Mouse (Mus musculus) heart, embryonic 12.5 days (tissue): ENCODE data around the gene Wsb2. TPM values are rescaled to one million over a fixed set of nuclear protein-coding genes. Genes with fewer than 3 reads are reported as not detected.

Experiments used
- ATAC-seq: fragments of 200-750 bp; cut with Nextera tagmentation; 2 replicates; pipeline ENCODE4 v1.8.0; 2017; ENCODE audit warnings: moderate TSS enrichment, moderate library complexity; ENCODE audit not compliant: insufficient number of reproducible peaks, low FRiP score
- H3K27ac ChIP-seq: fragments of 300-500 bp; sonication (generic); 2 replicates; pipeline ENCODE4 v1.5.1; 2016; ENCODE audit warnings: mild to moderate bottlenecking, moderate library complexity; ENCODE audit not compliant: poor library complexity, severe bottlenecking
- H3K27me3 ChIP-seq: fragments of 300-500 bp; sonication (generic); replicated peaks from 2 replicates; pipeline ENCODE4 v1.6.1; 2016; ENCODE audit warnings: mild to moderate bottlenecking, moderate library complexity
- H3K36me3 ChIP-seq: fragments of 300-500 bp; sonication (generic); 2 replicates; pipeline ENCODE4 v1.6.1; 2016; ENCODE audit warnings: mild to moderate bottlenecking, moderate library complexity
- H3K4me1 ChIP-seq: fragments of 300-500 bp; sonication (generic); replicated peaks from 2 replicates; pipeline ENCODE4 v1.6.1; 2016; ENCODE audit warnings: mild to moderate bottlenecking
- H3K4me2 ChIP-seq: fragments of 300-500 bp; sonication (generic); 2 replicates; pipeline ENCODE4 v1.6.1; 2016; ENCODE audit warnings: mild to moderate bottlenecking, moderate library complexity
- H3K4me3 ChIP-seq: fragments of 300-500 bp; sonication (generic); 2 replicates; pipeline ENCODE4 v1.5.1; 2016; ENCODE audit warnings: mild to moderate bottlenecking
- H3K9ac ChIP-seq: fragments of 300-500 bp; sonication (generic); 2 replicates; pipeline ENCODE4 v1.6.1; 2016; ENCODE audit warnings: mild to moderate bottlenecking, moderate library complexity
- H3K9me3 ChIP-seq: fragments of 300-500 bp; sonication (generic); replicated peaks from 2 replicates; pipeline ENCODE4 v1.6.1; 2016; ENCODE audit warnings: mild to moderate bottlenecking, moderate library complexity
- WGBS: fragments of 180-500 bp; shearing (Covaris S2); methylation state at CpG from one replicate; pipeline ENCODE4 v1.1.7; 2016; 5-methylcytosine and 5-hydroxymethylcytosine counted together
- polyA plus RNA-seq: library from polyadenylated mRNA; unstranded; fragments of >200 nt; fragmentation: Nextera tagmentation; extraction: Ambion mirVana; gene quantifications from 2 replicates; pipeline ENCODE4 v1.2.1, GENCODE M21; 2016

Gene Wsb2
- polyA plus RNA-seq, 1 experiment from 2014 or later = 96.8 TPM

GRCm38 (mm10) chr5:117357478-117358247, 559 bp downstream of the Wsb2 start:
- WGBS = under 1% methylated on average over 42 of the region's 49 CpGs
- no peaks in the 10 kb centered on the region for H3K9me3 ChIP-seq
- H3K4me1 ChIP-seq = peaks cover 59% of the 10 kb centered on the region
- H3K9ac ChIP-seq = peak overlapping the region; percentile 96
- no peaks in the 10 kb centered on the region for H3K27me3 ChIP-seq
- H3K36me3 ChIP-seq = peaks cover 3% of the 10 kb centered on the region; the same call in 1 of the 2 replicates
- ATAC-seq = peak; percentile 39
- H3K4me3 ChIP-seq = peak overlapping the region; percentile 94
- peak overlapping the region; percentile 88 for H3K4me2 ChIP-seq
- peak overlapping the region; percentile 98 for H3K27ac ChIP-seq

GRCm38 (mm10) chr5:117358248-117358630, 1.1 kb downstream of the Wsb2 start:
- Histone ChIP-seq H3K27ac (peak overlapping the region; percentile 98), H3K4me2 (peak overlapping the region; percentile 88), H3K36me3 (no peaks in the 10 kb centered on the region), H3K4me1 (peaks cover 65% of the 10 kb centered on the region), H3K4me3 (peak overlapping the region; percentile 94), H3K9me3 (no peaks in the 10 kb centered on the region), H3K9ac (peak overlapping the region; percentile 96), H3K27me3 (no peaks in the 10 kb centered on the region)
- no peak for ATAC-seq
- WGBS = 6% methylated on average over 6 of the region's 6 CpGs

GRCm38 (mm10) chr5:117358725-117359124, 1.6 kb downstream of the Wsb2 start:
- no peak for ATAC-seq
- no peak overlapping the region for H3K9ac ChIP-seq

GRCm38 (mm10) chr5:117359497-117360227, 2.6 kb downstream of the Wsb2 start:
- 37% methylated on average over 7 of the region's 7 CpGs for WGBS
- peak overlapping the region; percentile 1; the same call in 1 of the 2 replicates for H3K4me3 ChIP-seq
- no peaks in the 10 kb centered on the region for H3K27me3 ChIP-seq
- H3K4me1 ChIP-seq = peaks cover 78% of the 10 kb centered on the region
- no peaks in the 10 kb centered on the region for H3K9me3 ChIP-seq
- H3K27ac ChIP-seq = peak overlapping the region; percentile 85
- no peak for ATAC-seq
- peak overlapping the region; percentile 50 for H3K4me2 ChIP-seq
- 0 out of 2 replicates have a peak overlapping the region, but pooled peaks have one; percentile 14 for H3K9ac ChIP-seq
- H3K36me3 ChIP-seq = peaks cover 14% of the 10 kb centered on the region

More at GRCm38 (mm10) chr5:117358725-117359124, 1.6 kb downstream of the Wsb2 start:
- H3K4me2 ChIP-seq = peak overlapping the region; percentile 16; the same call in 1 of the 2 replicates
- no peak overlapping the region for H3K27ac ChIP-seq
- peaks cover 70% of the 10 kb centered on the region for H3K4me1 ChIP-seq
- peaks cover 5% of the 10 kb centered on the region for H3K36me3 ChIP-seq
- H3K4me3 ChIP-seq = no peak overlapping the region
- H3K9me3 ChIP-seq = no peaks in the 10 kb centered on the region
- no peaks in the 10 kb centered on the region for H3K27me3 ChIP-seq
- WGBS = 38% methylated on average over 11 of the region's 11 CpGs

- Histone ChIP-seq H3K27ac (peak overlapping the region; percentile 85), H3K9ac (0 out of 2 replicates have a peak overlapping the region, but pooled peaks have one; percentile 14), H3K4me2 (peak overlapping the region; percentile 50), H3K4me3 (peak overlapping the region; percentile 1; the same call in 1 of the 2 replicates), H3K27me3 (no peaks in the 10 kb centered on the region), H3K9me3 (no peaks in the 10 kb centered on the region), H3K36me3 (peaks cover 19% of the 10 kb centered on the region), H3K4me1 (peaks cover 76% of the 10 kb centered on the region)
- WGBS = 43% methylated on average over 13 of the region's 13 CpGs
- no peak for ATAC-seq
Measured at GRCm38 (mm10) chr5:117360228-117360515, 3.1 kb downstream of the Wsb2 start.

GRCm38 (mm10) chr5:117360631-117361541, 3.8 kb downstream of the Wsb2 start:
- Histone ChIP-seq H3K9me3 (no peaks in the 10 kb centered on the region), H3K4me2 (peak overlapping the region; percentile 50), H3K27me3 (no peaks in the 10 kb centered on the region), H3K4me3 (no peak overlapping the region), H3K4me1 (peaks cover 69% of the 10 kb centered on the region), H3K27ac (peak overlapping the region; percentile 85), H3K9ac (peak overlapping the region; percentile 19; the same call in 1 of the 2 replicates), H3K36me3 (peaks cover 24% of the 10 kb centered on the region)
- WGBS = 17% methylated on average over 13 of the region's 13 CpGs
- ATAC-seq = no peak

- no peaks in the 10 kb centered on the region for H3K9me3 ChIP-seq
- H3K4me3 ChIP-seq = no peak overlapping the region
- no peak overlapping the region for H3K9ac ChIP-seq
- no peak overlapping the region; the same call in 1 of the 2 replicates for H3K4me2 ChIP-seq
- H3K4me1 ChIP-seq = peaks cover 62% of the 10 kb centered on the region
- H3K27ac ChIP-seq = no peak overlapping the region
- no peak for ATAC-seq
- H3K36me3 ChIP-seq = peaks cover 31% of the 10 kb centered on the region
- H3K27me3 ChIP-seq = no peaks in the 10 kb centered on the region
- 83% methylated on average over 4 of the region's 4 CpGs for WGBS
Measured at GRCm38 (mm10) chr5:117361590-117361989, 4.5 kb downstream of the Wsb2 start.

GRCm38 (mm10) chr5:117363066-117363782, 6.1 kb downstream of the Wsb2 start:
- Histone ChIP-seq H3K4me3 (no peak overlapping the region), H3K36me3 (peaks cover 47% of the 10 kb centered on the region), H3K4me1 (peaks cover 61% of the 10 kb centered on the region), H3K27me3 (no peaks in the 10 kb centered on the region), H3K4me2 (peak overlapping the region; percentile 32), H3K27ac (peak overlapping the region; percentile 53; the same call in 1 of the 2 replicates), H3K9me3 (no peaks in the 10 kb centered on the region), H3K9ac (peak overlapping the region; percentile 29; the same call in 1 of the 2 replicates)
- WGBS = 38% methylated on average over 15 of the region's 15 CpGs
- no peak for ATAC-seq

- Histone ChIP-seq H3K27ac (no peak overlapping the region), H3K4me3 (no peak overlapping the region), H3K36me3 (peaks cover 63% of the 10 kb centered on the region), H3K4me2 (no peak overlapping the region), H3K27me3 (no peaks in the 10 kb centered on the region), H3K9me3 (no peaks in the 10 kb centered on the region), H3K4me1 (peaks cover 47% of the 10 kb centered on the region), H3K9ac (no peak overlapping the region)
- WGBS = 74% methylated on average over 3 of the region's 3 CpGs
- ATAC-seq = no peak
Measured at GRCm38 (mm10) chr5:117364821-117365220, 7.7 kb downstream of the Wsb2 start.

GRCm38 (mm10) chr5:117365904-117366561, 8.9 kb downstream of the Wsb2 start:
- ATAC-seq = no peak
- 88% methylated on average over 13 of the region's 13 CpGs for WGBS
- H3K4me3 ChIP-seq = no peak overlapping the region
- H3K27ac ChIP-seq = no peak overlapping the region
- no peak overlapping the region for H3K4me2 ChIP-seq
- no peak overlapping the region for H3K9ac ChIP-seq
- peaks cover 75% of the 10 kb centered on the region for H3K36me3 ChIP-seq
- H3K9me3 ChIP-seq = no peaks in the 10 kb centered on the region
- H3K4me1 ChIP-seq = peaks cover 35% of the 10 kb centered on the region
- no peaks in the 10 kb centered on the region for H3K27me3 ChIP-seq
